Mouse (Mus musculus) cerebellum, adult 18-20 months (tissue): Measurements from ENCODE around the gene Hcar1.

Source experiments
- DNase-seq, 2 experiments: peaks; one replicate each; pipeline ENCODE4 v3.0.0; 2021

Gene Hcar1

GRCm38 (mm10) chr5:123879928-123880327, at the start of gene Hcar1:
TSS of gene Hcar1 (minus strand) at chr5:123880020.
- DNase-seq, result no peak

- no peak for DNase-seq
Measured at GRCm38 (mm10) chr5:123927118-123927517, 47.3 kb upstream of the Hcar1 start, which contains the start of gene Gm43518. TSS of gene Gm43518 (plus strand) at chr5:123927418.

GRCm38 (mm10) chr5:123922112-123922511, 42.3 kb upstream of the Hcar1 start:
- DNase-seq, result no peak

GRCm38 (mm10) chr5:123914852-123915251, 35.0 kb upstream of the Hcar1 start:
- no peak for DNase-seq

GRCm38 (mm10) chr5:123907631-123907977, 27.8 kb upstream of the Hcar1 start:
- DNase-seq, result no peak

GRCm38 (mm10) chr5:123906976-123907630, 27.3 kb upstream of the Hcar1 start, which contains the start of gene Denr:
TSS of gene Denr (plus strand) at chr5:123907175.
- peak; percentile 99 to 100 for DNase-seq

- DNase-seq, result no peak
Measured at GRCm38 (mm10) chr5:123906146-123906975, 26.5 kb upstream of the Hcar1 start.

- DNase-seq, result no peak
Measured at GRCm38 (mm10) chr5:123904059-123904672, 24.3 kb upstream of the Hcar1 start.

GRCm38 (mm10) chr5:123897352-123897751, 17.5 kb upstream of the Hcar1 start:
- DNase-seq, result no peak

- no peak for DNase-seq
Measured at GRCm38 (mm10) chr5:123896395-123896794, 16.6 kb upstream of the Hcar1 start.

- no peak for DNase-seq
Measured at GRCm38 (mm10) chr5:123893520-123893919, 13.7 kb upstream of the Hcar1 start.

- DNase-seq, result no peak
Measured at GRCm38 (mm10) chr5:123891669-123892068, 11.8 kb upstream of the Hcar1 start.

- no peak for DNase-seq
Measured at GRCm38 (mm10) chr5:123890987-123891386, 11.2 kb upstream of the Hcar1 start.

- DNase-seq, result no peak
Measured at GRCm38 (mm10) chr5:123890312-123890711, 10.5 kb upstream of the Hcar1 start.

GRCm38 (mm10) chr5:123886365-123886764, 6.5 kb upstream of the Hcar1 start:
- no peak for DNase-seq

- no peak for DNase-seq
Measured at GRCm38 (mm10) chr5:123884332-123884731, 4.5 kb upstream of the Hcar1 start.

GRCm38 (mm10) chr5:123883891-123884290, 4.1 kb upstream of the Hcar1 start:
- DNase-seq, result no peak

- DNase-seq, result no peak
Measured at GRCm38 (mm10) chr5:123880778-123881177, 958 bp upstream of the Hcar1 start.

GRCm38 (mm10) chr5:123878056-123878455, 1.8 kb downstream of the Hcar1 start:
- DNase-seq, result no peak

- no peak for DNase-seq
Measured at GRCm38 (mm10) chr5:123874177-123874576, 5.6 kb downstream of the Hcar1 start.

- DNase-seq, result no peak
Measured at GRCm38 (mm10) chr5:123869615-123870014, 10.2 kb downstream of the Hcar1 start.

- no peak for DNase-seq
Measured at GRCm38 (mm10) chr5:123866457-123866856, 13.4 kb downstream of the Hcar1 start.

GRCm38 (mm10) chr5:123865365-123865764, 14.5 kb downstream of the Hcar1 start, which contains the start of gene Hcar2:
TSS of gene Hcar2 (minus strand) at chr5:123865499.
- DNase-seq, result no peak

GRCm38 (mm10) chr5:123863934-123864333, 15.9 kb downstream of the Hcar1 start:
- DNase-seq, result no peak
